Mouse (Mus musculus) lung, adult 18-20 months (tissue): ENCODE data around the gene Gdpd3.

Experiments
- DNase-seq, 2 experiments: peaks; one replicate each; pipeline ENCODE4 v3.0.0; 2022; ENCODE audit warnings: mixed read lengths in 2 of 2

Gene Gdpd3

GRCm38 (mm10) chr7:126791851-126792720 is 26.0 kb downstream of the Gdpd3 start, which contains the start of gene Ppp4c:
Gene Ppp4c (minus strand): TSS chr7:126792496.
- peak; percentile 97 to 98 for DNase-seq

GRCm38 (mm10) chr7:126792721-126793443 is 26.7 kb downstream of the Gdpd3 start:
- no peak for DNase-seq

- no peak for DNase-seq
Measured at GRCm38 (mm10) chr7:126793456-126794270, 27.5 kb downstream of the Gdpd3 start.

GRCm38 (mm10) chr7:126794271-126794605 is 28.1 kb downstream of the Gdpd3 start:
- DNase-seq, result no peak

DNA sequence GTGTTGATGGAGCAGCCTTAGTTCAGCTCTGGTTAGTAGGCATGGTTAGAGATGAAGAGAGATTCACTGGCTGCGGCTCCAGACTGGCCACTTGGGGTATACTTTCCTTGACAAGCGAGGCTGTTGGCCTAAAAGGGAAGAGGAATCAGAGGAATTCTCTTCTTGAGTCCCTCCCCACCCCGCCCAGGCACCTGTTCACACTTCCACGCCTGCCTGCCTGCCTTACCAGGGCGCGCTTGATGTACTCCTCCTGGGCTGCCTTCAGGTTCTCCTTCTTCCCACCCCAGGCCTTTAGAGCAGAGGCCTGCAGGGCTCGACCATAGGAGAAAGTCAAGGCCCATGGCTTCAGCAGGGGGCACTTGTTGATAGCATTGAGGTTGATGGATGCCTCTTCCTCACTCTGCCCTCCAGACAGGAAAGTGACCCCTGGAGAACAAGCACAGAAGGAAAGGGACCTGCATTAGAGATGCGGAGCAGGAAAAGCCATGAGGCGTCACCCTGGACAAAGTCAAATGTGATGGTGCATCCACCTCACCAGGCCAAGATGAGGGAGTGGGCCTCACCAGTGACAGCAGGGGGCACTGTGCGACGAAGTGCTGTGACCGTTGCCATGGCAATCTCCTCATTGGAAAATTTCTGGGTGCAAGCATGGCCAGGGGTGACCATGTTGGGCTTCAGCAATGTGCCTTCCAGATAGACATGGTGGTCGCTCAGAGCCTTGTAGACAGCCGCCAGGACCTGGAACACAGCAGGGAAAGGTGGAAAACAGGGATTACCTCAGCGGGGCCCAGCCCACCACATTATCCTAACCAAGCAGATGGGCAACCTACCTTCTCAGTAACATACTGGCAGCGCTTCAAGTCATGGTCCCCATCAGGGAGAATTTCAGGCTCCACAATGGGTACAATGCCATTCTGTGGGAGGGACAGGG is 29.5 kb downstream of the Gdpd3 start:
- no peak for DNase-seq

DNA sequence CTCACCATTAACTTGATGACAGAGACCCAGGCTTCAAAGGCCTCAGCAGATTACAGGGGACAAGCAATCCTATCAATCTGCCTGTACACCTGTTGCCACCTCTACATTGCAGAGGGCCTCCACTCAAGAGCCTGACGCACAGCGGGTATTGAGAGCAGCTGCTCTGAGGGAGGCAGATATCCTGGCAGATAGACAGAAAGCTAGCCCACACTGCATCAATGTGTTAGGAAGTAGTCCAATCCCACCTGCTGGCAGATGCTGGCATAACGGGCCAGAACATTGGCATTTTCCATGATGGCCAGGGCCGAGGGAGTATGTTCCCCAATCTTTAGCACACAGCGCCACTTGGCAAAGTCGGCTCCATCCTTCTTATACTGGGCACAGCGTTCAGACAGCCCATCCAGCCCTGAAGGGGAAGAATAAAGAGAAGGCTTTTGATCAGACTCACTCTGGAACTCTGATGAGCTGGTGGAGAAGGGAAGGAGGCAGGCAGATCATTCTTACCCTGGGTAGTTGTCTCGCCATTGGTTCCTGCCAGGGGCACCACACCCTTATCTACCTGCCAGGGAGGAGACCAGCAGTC is 30.3 kb downstream of the Gdpd3 start:
- no peak for DNase-seq

DNA sequence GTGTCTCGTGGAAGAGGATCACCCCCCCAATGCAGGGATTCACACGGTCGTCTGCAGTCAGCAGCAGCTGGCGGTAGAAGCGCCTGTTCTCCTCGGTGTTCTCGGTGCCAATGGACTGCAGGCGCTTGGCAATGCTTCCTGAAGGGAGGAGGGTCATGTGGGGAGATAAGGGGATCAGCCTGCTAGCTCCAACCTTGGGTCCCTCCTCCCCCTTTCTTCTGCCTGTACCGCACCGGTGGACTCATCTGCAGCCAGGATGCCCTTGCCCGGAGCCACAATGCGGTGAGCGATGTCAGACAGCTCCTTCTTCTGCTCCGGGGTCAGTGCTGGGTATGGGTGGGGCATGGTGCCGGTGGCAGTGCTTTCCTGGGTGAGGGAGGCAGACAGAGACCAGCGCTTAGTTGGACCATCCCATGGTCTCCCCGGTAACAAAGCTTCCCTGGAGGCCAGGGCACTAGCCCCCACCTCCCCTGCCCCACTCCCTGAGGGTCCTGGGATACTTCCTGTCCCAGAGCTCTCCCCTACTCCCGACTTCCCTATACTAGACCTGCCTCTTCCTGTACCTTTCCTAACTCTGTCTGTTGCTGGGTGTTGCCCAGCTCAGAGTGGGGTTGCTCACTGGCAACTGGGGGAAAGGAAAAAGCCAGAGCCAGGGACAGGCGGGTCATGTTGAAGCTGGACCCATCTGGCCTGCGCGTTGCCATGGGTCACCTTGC is 31.4 kb downstream of the Gdpd3 start, which contains the start of gene Fam57b:
Gene Fam57b, plus strand, starts transcription at position 258 of the 716 bp plus-strand sequence.
- DNase-seq, result peak; percentile 53 to 70

- DNase-seq, result peak in 1 of 2 experiments; percentile 43
Measured at GRCm38 (mm10) chr7:126798127-126799049, 32.3 kb downstream of the Gdpd3 start.

- DNase-seq, result peak; percentile 99 to 100
Measured at GRCm38 (mm10) chr7:126799050-126799467, 32.9 kb downstream of the Gdpd3 start.

GRCm38 (mm10) chr7:126799468-126800268 is 33.5 kb downstream of the Gdpd3 start:
- DNase-seq, result no peak

GRCm38 (mm10) chr7:126800269-126801056 is 34.3 kb downstream of the Gdpd3 start:
- DNase-seq, result no peak

GRCm38 (mm10) chr7:126801057-126801422 is 34.9 kb downstream of the Gdpd3 start:
- DNase-seq, result no peak

DNA sequence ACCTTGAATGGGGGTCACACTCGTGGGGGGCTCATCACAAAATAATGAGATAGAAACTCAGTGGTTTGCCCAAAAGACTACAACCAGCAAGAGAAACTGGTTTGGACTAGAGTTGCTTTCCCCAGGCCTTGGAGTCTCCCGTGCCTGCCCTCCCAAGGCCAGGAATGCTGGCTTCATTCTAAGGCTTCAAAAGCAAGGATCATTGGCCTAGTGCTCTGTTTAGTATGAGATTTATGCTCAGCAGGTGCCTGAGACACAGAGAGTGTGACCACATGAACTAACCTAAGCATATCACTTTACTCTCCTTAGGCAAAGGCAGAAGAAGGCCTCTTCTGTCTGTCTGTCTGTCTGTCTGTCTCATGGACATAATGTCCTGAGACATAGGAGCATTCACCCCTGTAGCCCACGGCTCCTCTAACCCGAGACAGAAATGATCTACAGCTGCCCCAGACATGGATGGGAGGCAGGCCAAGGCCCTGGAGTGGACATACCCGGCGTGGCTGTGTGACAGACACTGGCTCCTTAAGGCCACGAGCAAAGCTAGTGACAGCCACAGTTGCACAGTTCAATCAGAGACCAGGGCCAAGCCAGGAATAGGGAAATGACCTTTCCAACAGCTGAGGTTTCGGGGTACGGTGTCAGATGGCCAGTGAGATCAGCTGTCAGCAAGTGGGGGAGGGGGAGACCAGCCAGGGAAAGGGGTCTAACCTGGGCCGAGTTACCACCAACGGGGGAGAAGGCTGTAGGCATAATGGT is 36.2 kb downstream of the Gdpd3 start:
- DNase-seq, result no peak

DNA sequence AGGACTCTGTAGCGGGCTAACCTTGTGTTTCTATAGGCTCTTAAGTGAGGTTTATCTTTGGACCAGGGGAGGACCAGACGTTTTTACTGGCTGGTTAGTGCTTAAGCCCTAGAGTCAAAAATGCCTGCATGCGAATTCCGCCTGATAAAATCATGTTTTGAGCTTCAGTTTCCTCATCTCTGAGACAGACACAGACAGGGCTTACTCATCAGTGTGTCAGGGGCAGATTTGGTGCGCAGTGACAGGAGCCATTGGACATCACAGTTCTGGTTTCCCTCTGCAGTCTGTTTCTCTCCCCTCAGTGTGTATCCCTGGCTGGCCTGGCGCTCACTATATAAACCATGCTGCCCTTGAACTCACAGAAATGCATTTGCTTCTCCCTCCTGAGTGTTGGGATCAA is 37.0 kb downstream of the Gdpd3 start:
- DNase-seq, result no peak

GRCm38 (mm10) chr7:126803751-126804150 is 37.6 kb downstream of the Gdpd3 start:
- DNase-seq, result no peak

- peak; percentile 82 to 88 for DNase-seq
Measured at GRCm38 (mm10) chr7:126806956-126807355, 40.8 kb downstream of the Gdpd3 start.

- no peak for DNase-seq
Measured at GRCm38 (mm10) chr7:126807405-126807804, 41.3 kb downstream of the Gdpd3 start.
